Mouse (Mus musculus): Measurements from ENCODE around the gene Tmed2.

GRCm38 (mm10) chr5:124575467-124575866, 35.0 kb downstream of the Tmed2 start:
- TF ChIP-seq TAL1 (IDR thresholded peaks at IDR 0.05; ENCODE audit: low read length) = no peak
- no peak for TF ChIP-seq GATA1 (IDR thresholded peaks at IDR 0.05; ENCODE audit: low read length)
